ENCODE assay signal across 22 mouse cellular contexts in genomic region chr7:95829889-95830288, GRCm38 (mm10).
"Had no signal": no experiment of that assay in that cellular context is flagged by ENCODE, and none has a peak within 500 bp of the region (broad histone marks: within the 10 kb centered on the region; RNA-seq: fewer than 3 reads in every experiment).

No protein-coding gene starts in this region.

- H3K4me3 ChIP-seq: layer of hippocampus, adult 2 months; liver, embryonic 12.5 days; liver, embryonic 15.5 days; lung, embryonic 15.5 days; megakaryocyte, embryonic 14.5 days; midbrain, embryonic 10.5 days; midbrain, embryonic 13.5 days had no signal

- H3K9ac ChIP-seq: liver, embryonic 12.5 days; liver, embryonic 15.5 days; lung, embryonic 15.5 days; midbrain, embryonic 13.5 days had no signal

- H3K27me3 ChIP-seq: liver, embryonic 12.5 days; liver, embryonic 15.5 days; lung, embryonic 15.5 days; megakaryocyte, embryonic 14.5 days had no signal

- ATAC-seq: liver, embryonic 12.5 days; midbrain, embryonic 13.5 days; midbrain, embryonic 16.5 days had no signal

- H3K36me3 ChIP-seq: liver, embryonic 12.5 days; liver, embryonic 15.5 days; lung, embryonic 15.5 days; midbrain, embryonic 10.5 days; midbrain, embryonic 13.5 days had no signal

- H3K4me1 ChIP-seq: liver, embryonic 12.5 days; liver, embryonic 15.5 days; lung, embryonic 15.5 days; megakaryocyte, embryonic 14.5 days had no signal

- H3K27ac ChIP-seq: layer of hippocampus, adult 2 months; liver, embryonic 12.5 days; liver, embryonic 15.5 days; lung, embryonic 15.5 days; midbrain, embryonic 10.5 days; midbrain, embryonic 13.5 days; stomach, postnatal 0 days had no signal

- H3K4me2 ChIP-seq: liver, embryonic 12.5 days; liver, embryonic 15.5 days; lung, embryonic 15.5 days; midbrain, embryonic 13.5 days had no signal

- DNase-seq: kidney, adult 18-20 months; kidney, adult 9 months; kidney, postnatal 14 days; kidney, postnatal 4 days; layer of hippocampus, adult 9-11 months; lung, adult 18-20 months; lung, postnatal 10 days; lung, postnatal 36 days; right cerebral cortex, postnatal 14 days; right cerebral cortex, postnatal 4 days; thymus, adult 2 months; thymus, postnatal 14 days; thymus, postnatal 4 days had no signal

- H3K9me3 ChIP-seq: liver, embryonic 12.5 days; liver, embryonic 15.5 days; lung, embryonic 15.5 days; midbrain, embryonic 10.5 days; midbrain, embryonic 13.5 days had no signal
